Mouse (Mus musculus) kidney, embryonic 14.5 days (tissue): Measurements from ENCODE around the gene Acot6. TPM values are rescaled to one million over a fixed set of nuclear protein-coding genes. Genes with fewer than 3 reads are reported as not detected.

ENCODE experiments used
- ATAC-seq: fragments of 200-750 bp; cut with Nextera tagmentation; 2 replicates; pipeline ENCODE4 v1.8.0; 2017; ENCODE audit warnings: moderate number of reproducible peaks, mild to moderate bottlenecking, moderate TSS enrichment, moderate library complexity; ENCODE audit not compliant: low FRiP score, low TSS enrichment
- H3K27ac ChIP-seq: fragments of 300-500 bp; sonication (generic); 2 replicates; pipeline ENCODE4 v1.5.1; 2014; ENCODE audit warnings: low read depth, mild to moderate bottlenecking, low read length, moderate library complexity, mixed read lengths
- H3K27me3 ChIP-seq: fragments of 300-500 bp; sonication (generic); 2 replicates; pipeline ENCODE4 v1.6.1; 2014; ENCODE audit warnings: mild to moderate bottlenecking, low read length; ENCODE audit not compliant: control insufficient read depth, insufficient read depth
- H3K36me3 ChIP-seq: fragments of 300-500 bp; sonication (generic); 2 replicates; pipeline ENCODE4 v1.6.1; 2014; ENCODE audit warnings: low read length, mixed read lengths; ENCODE audit not compliant: control insufficient read depth, insufficient read depth
- H3K4me1 ChIP-seq: fragments of 300-500 bp; sonication (generic); 2 replicates; pipeline ENCODE4 v1.6.1; 2014; ENCODE audit warnings: low read length, mixed read lengths; ENCODE audit not compliant: control insufficient read depth, insufficient read depth
- H3K4me2 ChIP-seq: fragments of 300-500 bp; sonication (generic); replicated peaks from 2 replicates; pipeline ENCODE4 v1.6.1; 2014; ENCODE audit warnings: low read depth, mild to moderate bottlenecking, low read length
- H3K4me3 ChIP-seq: fragments of 300-500 bp; sonication (generic); 2 replicates; pipeline ENCODE4 v1.5.1; 2014; ENCODE audit warnings: mild to moderate bottlenecking, low read length
- H3K9ac ChIP-seq: fragments of 300-500 bp; sonication (generic); 2 replicates; pipeline ENCODE4 v1.6.1; 2014; ENCODE audit warnings: low read depth, mild to moderate bottlenecking, low read length, moderate library complexity
- H3K9me3 ChIP-seq: fragments of 300-500 bp; sonication (generic); 2 replicates; pipeline ENCODE4 v1.6.1; 2016; ENCODE audit warnings: low read length; ENCODE audit not compliant: control insufficient read depth
- WGBS: fragments of 180-500 bp; shearing (Covaris S2); extraction: QIAGEN DNeasy Blood & Tissue Kit; methylation state at CpG from one replicate; pipeline ENCODE4 v1.1.7; 2014; 5-methylcytosine and 5-hydroxymethylcytosine counted together
- polyA plus RNA-seq: library from polyadenylated mRNA; unstranded; fragments of >200 nt; fragmentation: Nextera tagmentation; extraction: Ambion mirVana; gene quantifications from 2 replicates; pipeline ENCODE4 v1.2.1, GENCODE M21; 2014

The Acot6 gene
- polyA plus RNA-seq, 1 experiment from 2014 or later = 1.7 TPM

- H3K36me3 ChIP-seq = peaks cover 17% of the 10 kb centered on the region
- H3K4me2 ChIP-seq = no peak overlapping the region
- 94% methylated on average over 7 of the region's 7 CpGs for WGBS
- no peaks in the 10 kb centered on the region; the same call in 1 of the 2 replicates for H3K4me1 ChIP-seq
- H3K9ac ChIP-seq = no peak overlapping the region
- H3K9me3 ChIP-seq = no peaks in the 10 kb centered on the region
- H3K27me3 ChIP-seq = no peaks in the 10 kb centered on the region
- H3K4me3 ChIP-seq = no peak overlapping the region
- no peak overlapping the region for H3K27ac ChIP-seq
- ATAC-seq = no peak
Observed at GRCm38 (mm10) chr12:84137131-84137530, 36.7 kb downstream of the Acot6 start.

DNA sequence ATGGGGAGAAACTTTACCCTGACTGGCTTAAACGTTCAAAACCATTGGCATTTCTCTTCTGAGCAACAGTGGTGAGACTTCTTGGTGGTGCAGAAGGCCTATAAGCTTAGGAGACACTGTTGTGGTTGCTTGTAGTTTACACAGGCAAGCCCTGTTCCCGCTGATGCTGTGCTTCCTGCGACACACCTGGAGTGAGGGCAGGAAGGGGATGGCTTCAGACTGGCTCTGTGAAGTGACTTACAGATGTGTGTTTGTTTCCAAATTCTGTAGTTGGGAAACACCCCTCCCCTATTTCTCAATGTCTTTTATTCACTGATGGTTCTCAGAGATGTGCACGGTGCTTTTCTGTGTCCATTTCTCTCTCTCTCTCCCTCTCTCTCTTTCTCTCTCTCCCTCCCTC lies 39.7 kb downstream of the Acot6 start:
- no peak overlapping the region for H3K27ac ChIP-seq
- H3K4me1 ChIP-seq = no peaks in the 10 kb centered on the region; the same call in 1 of the 2 replicates
- no peak overlapping the region for H3K4me2 ChIP-seq
- WGBS = 71% methylated on average over 4 of the region's 4 CpGs
- H3K4me3 ChIP-seq = no peak overlapping the region
- H3K27me3 ChIP-seq = no peaks in the 10 kb centered on the region
- peaks cover 17% of the 10 kb centered on the region for H3K36me3 ChIP-seq
- H3K9ac ChIP-seq = no peak overlapping the region
- H3K9me3 ChIP-seq = no peaks in the 10 kb centered on the region
- no peak for ATAC-seq

GRCm38 (mm10) chr12:84141271-84141670 lies 40.8 kb downstream of the Acot6 start:
- Histone ChIP-seq H3K4me1 (no peaks in the 10 kb centered on the region; the same call in 1 of the 2 replicates), H3K36me3 (peaks cover 14% of the 10 kb centered on the region), H3K4me3 (no peak overlapping the region), H3K9me3 (no peaks in the 10 kb centered on the region), H3K27ac (no peak overlapping the region), H3K9ac (no peak overlapping the region), H3K27me3 (no peaks in the 10 kb centered on the region), H3K4me2 (no peak overlapping the region)
- no peak for ATAC-seq
- 89% methylated on average over 4 of the region's 4 CpGs for WGBS

GRCm38 (mm10) chr12:84142281-84143050 lies 42.0 kb downstream of the Acot6 start:
- no peak overlapping the region for H3K4me2 ChIP-seq
- no peak overlapping the region for H3K27ac ChIP-seq
- H3K36me3 ChIP-seq = peaks cover 10% of the 10 kb centered on the region; the same call in 1 of the 2 replicates
- no peak overlapping the region for H3K9ac ChIP-seq
- WGBS = 48% methylated on average over 14 of the region's 14 CpGs
- H3K27me3 ChIP-seq = no peaks in the 10 kb centered on the region
- ATAC-seq = no peak
- H3K4me1 ChIP-seq = no peaks in the 10 kb centered on the region; the same call in 1 of the 2 replicates
- no peaks in the 10 kb centered on the region for H3K9me3 ChIP-seq
- H3K4me3 ChIP-seq = no peak overlapping the region

- ATAC-seq = peak; percentile 84
- H3K4me3 ChIP-seq = peak within 1 kb of the TSS; percentile 52
- no peaks in the 10 kb centered on the region for H3K9me3 ChIP-seq
- H3K27ac ChIP-seq = no peak within 1 kb of the TSS
- no peaks in the 10 kb centered on the region for H3K27me3 ChIP-seq
- H3K4me1 ChIP-seq = 0 out of 2 replicates have a peak, but pooled peaks cover 8% of the 10 kb centered on the region
- H3K9ac ChIP-seq = peak within 1 kb of the TSS; percentile 63
- H3K36me3 ChIP-seq = peaks cover 20% of the 10 kb centered on the region; the same call in 1 of the 2 replicates
- H3K4me2 ChIP-seq = peak within 1 kb of the TSS; percentile 92
- WGBS = under 1% methylated on average over 50 of the region's 50 CpGs
Observed at GRCm38 (mm10) chr12:84147954-84148621, 47.6 kb downstream of the Acot6 start, which contains the start of gene Pnma1. Gene Pnma1 (minus strand): TSS chr12:84148489.

- Histone ChIP-seq H3K27me3 (no peaks in the 10 kb centered on the region), H3K9me3 (no peaks in the 10 kb centered on the region), H3K36me3 (peaks cover 24% of the 10 kb centered on the region), H3K4me3 (peak overlapping the region; percentile 52), H3K4me1 (0 out of 2 replicates have a peak, but pooled peaks cover 8% of the 10 kb centered on the region), H3K9ac (peak overlapping the region; percentile 63), H3K27ac (no peak overlapping the region), H3K4me2 (peak overlapping the region; percentile 92)
- ATAC-seq = no peak; the same call in 1 of the 2 replicates
- WGBS = 23% methylated on average over 10 of the region's 10 CpGs
Observed at GRCm38 (mm10) chr12:84148622-84149012, 48.2 kb downstream of the Acot6 start.

DNA sequence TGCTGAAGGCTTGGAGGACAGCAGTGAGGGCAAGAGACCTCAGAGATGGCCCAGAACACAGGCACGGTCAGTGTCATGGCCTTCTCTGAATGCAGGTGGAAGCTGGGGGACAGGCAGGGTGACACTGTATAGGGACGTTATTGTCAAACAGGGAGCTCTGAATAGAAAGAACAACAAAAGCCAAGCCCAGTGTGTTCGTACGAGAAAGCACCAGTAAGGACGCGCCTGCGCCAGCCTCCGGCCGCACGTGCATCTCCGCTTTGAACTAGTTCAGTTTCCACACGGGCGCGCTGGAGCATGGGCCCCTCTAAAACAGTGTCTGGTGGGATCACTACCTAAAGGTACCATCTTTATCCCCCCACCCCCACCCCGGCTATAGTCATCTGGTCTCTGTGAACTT lies 49.5 kb downstream of the Acot6 start:
- Histone ChIP-seq H3K4me2 (no peak overlapping the region), H3K27ac (no peak overlapping the region), H3K36me3 (peaks cover 35% of the 10 kb centered on the region), H3K9ac (no peak overlapping the region), H3K9me3 (no peaks in the 10 kb centered on the region), H3K27me3 (no peaks in the 10 kb centered on the region), H3K4me1 (0 out of 2 replicates have a peak, but pooled peaks cover 11% of the 10 kb centered on the region), H3K4me3 (no peak overlapping the region)
- 89% methylated on average over 15 of the region's 15 CpGs for WGBS
- ATAC-seq = no peak

- no peak overlapping the region for H3K4me2 ChIP-seq
- no peak overlapping the region for H3K27ac ChIP-seq
- no peak overlapping the region for H3K4me3 ChIP-seq
- no peaks in the 10 kb centered on the region for H3K9me3 ChIP-seq
- WGBS = 58% methylated on average over 6 of the region's 6 CpGs
- 0 out of 2 replicates have a peak, but pooled peaks cover 12% of the 10 kb centered on the region for H3K4me1 ChIP-seq
- H3K9ac ChIP-seq = no peak overlapping the region
- no peak for ATAC-seq
- peaks cover 41% of the 10 kb centered on the region for H3K36me3 ChIP-seq
- no peaks in the 10 kb centered on the region for H3K27me3 ChIP-seq
Observed at GRCm38 (mm10) chr12:84150976-84151375, 50.5 kb downstream of the Acot6 start.

GRCm38 (mm10) chr12:84151911-84152310 lies 51.5 kb downstream of the Acot6 start:
- 85% methylated on average over 10 of the region's 10 CpGs for WGBS
- 0 out of 2 replicates have a peak, but pooled peaks cover 12% of the 10 kb centered on the region for H3K4me1 ChIP-seq
- no peak overlapping the region for H3K9ac ChIP-seq
- no peak overlapping the region for H3K4me3 ChIP-seq
- H3K36me3 ChIP-seq = peaks cover 45% of the 10 kb centered on the region
- ATAC-seq = no peak
- H3K27me3 ChIP-seq = no peaks in the 10 kb centered on the region
- no peaks in the 10 kb centered on the region for H3K9me3 ChIP-seq
- no peak overlapping the region for H3K4me2 ChIP-seq
- H3K27ac ChIP-seq = no peak overlapping the region
